Mouse (Mus musculus): ENCODE measurements around the gene Gm813. TPM values are rescaled to one million over a fixed set of nuclear protein-coding genes. Genes with fewer than 3 reads are reported as not detected.

Gene Gm813
- total and polyA plus RNA-seq, 2 experiments from 2014 or later: not detected

GRCm38 (mm10) chr16:58656526-58656925 is 39.7 kb upstream of the Gm813 start:
- no peak for ATAC-seq
- H3K27ac ChIP-seq: no peak overlapping the region
- no peak overlapping the region for H3K4me3 ChIP-seq (ENCODE audit: low read length)
- no peak overlapping the region for H3K4me2 ChIP-seq (ENCODE audit: low read depth, low read length)
- whole genome bisulfite sequencing: 86% methylated on average over 4 of the region's 4 CpGs
- no peak for TF ChIP-seq CTCF (IDR thresholded peaks at IDR 0.05; ENCODE audit: low read depth)
- no peaks in the 10 kb centered on the region for H3K4me1 ChIP-seq (ENCODE audit: insufficient read depth, low read length)
- H3K9me3 ChIP-seq (ENCODE audit: low read length): no peaks in the 10 kb centered on the region
- H3K9ac ChIP-seq (replicated peaks; ENCODE audit: low read length): no peak overlapping the region
- no peak for DNase-seq (ENCODE audit: low spot score)
- H3K36me3 ChIP-seq (ENCODE audit: insufficient read depth, low read length): no peaks in the 10 kb centered on the region
- H3K27me3 ChIP-seq (ENCODE audit: insufficient read depth, low read length): no peaks in the 10 kb centered on the region

- no peak overlapping the region for H3K27ac ChIP-seq
- TF ChIP-seq CTCF (IDR thresholded peaks at IDR 0.05; ENCODE audit: low read depth): no peak
- H3K4me1 ChIP-seq (ENCODE audit: insufficient read depth, low read length): no peaks in the 10 kb centered on the region
- H3K4me2 ChIP-seq (ENCODE audit: low read depth, low read length): no peak overlapping the region
- no peak for DNase-seq (ENCODE audit: low spot score)
- H3K4me3 ChIP-seq (ENCODE audit: low read length): no peak overlapping the region
- H3K9ac ChIP-seq (replicated peaks; ENCODE audit: low read length): no peak overlapping the region
- no peaks in the 10 kb centered on the region for H3K9me3 ChIP-seq (ENCODE audit: low read length)
- no peaks in the 10 kb centered on the region for H3K27me3 ChIP-seq (ENCODE audit: insufficient read depth, low read length)
- ATAC-seq: no peak
- H3K36me3 ChIP-seq (ENCODE audit: insufficient read depth, low read length): no peaks in the 10 kb centered on the region
Observed at GRCm38 (mm10) chr16:58655751-58656150, 39.0 kb upstream of the Gm813 start.

- 94% methylated on average over 10 of the region's 10 CpGs for WGBS
- H3K4me2 ChIP-seq (ENCODE audit: low read depth, low read length): no peak overlapping the region
Observed at GRCm38 (mm10) chr16:58649979-58650378, 33.2 kb upstream of the Gm813 start.

GRCm38 (mm10) chr16:58638689-58639175 is 22.0 kb upstream of the Gm813 start, which contains the start of gene E330017A01Rik:
E330017A01Rik (minus strand) TSS chr16:58638739.
- no peak within 1 kb of the TSS for H3K4me2 ChIP-seq (ENCODE audit: low read depth, low read length)
- TF ChIP-seq CTCF (IDR thresholded peaks at IDR 0.05; ENCODE audit: low read depth): no peak
- WGBS: 75% methylated on average over 3 of the region's 3 CpGs

More at GRCm38 (mm10) chr16:58649979-58650378, 33.2 kb upstream of the Gm813 start:
- TF ChIP-seq CTCF (IDR thresholded peaks at IDR 0.05; ENCODE audit: low read depth): no peak
- no peaks in the 10 kb centered on the region for H3K4me1 ChIP-seq (ENCODE audit: insufficient read depth, low read length)
- DNase-seq (ENCODE audit: low spot score): no peak
- no peaks in the 10 kb centered on the region for H3K36me3 ChIP-seq (ENCODE audit: insufficient read depth, low read length)
- no peaks in the 10 kb centered on the region for H3K9me3 ChIP-seq (ENCODE audit: low read length)
- no peaks in the 10 kb centered on the region for H3K27me3 ChIP-seq (ENCODE audit: insufficient read depth, low read length)
- ATAC-seq: no peak
- no peak overlapping the region for H3K9ac ChIP-seq (replicated peaks; ENCODE audit: low read length)
- no peak overlapping the region for H3K27ac ChIP-seq
- H3K4me3 ChIP-seq (ENCODE audit: low read length): no peak overlapping the region

GRCm38 (mm10) chr16:58638016-58638415 is 21.2 kb upstream of the Gm813 start:
- DNase-seq (ENCODE audit: low spot score): no peak
- H3K36me3 ChIP-seq (ENCODE audit: insufficient read depth, low read length): no peaks in the 10 kb centered on the region
- no peak overlapping the region for H3K4me3 ChIP-seq (ENCODE audit: low read length)
- no peak for ATAC-seq
- TF ChIP-seq CTCF (IDR thresholded peaks at IDR 0.05; ENCODE audit: low read depth): no peak
- 86% methylated on average over 7 of the region's 7 CpGs for WGBS
- no peaks in the 10 kb centered on the region for H3K27me3 ChIP-seq (ENCODE audit: insufficient read depth, low read length)
- H3K4me2 ChIP-seq (ENCODE audit: low read depth, low read length): no peak overlapping the region
- no peaks in the 10 kb centered on the region for H3K4me1 ChIP-seq (ENCODE audit: insufficient read depth, low read length)
- no peaks in the 10 kb centered on the region for H3K9me3 ChIP-seq (ENCODE audit: low read length)
- no peak overlapping the region for H3K9ac ChIP-seq (replicated peaks; ENCODE audit: low read length)
- H3K27ac ChIP-seq: no peak overlapping the region

More at GRCm38 (mm10) chr16:58638689-58639175, 22.0 kb upstream of the Gm813 start, which contains the start of gene E330017A01Rik:
- DNase-seq (ENCODE audit: low spot score) (no peak), ATAC-seq (no peak)
- Histone ChIP-seq H3K9ac (replicated peaks; ENCODE audit: low read length) (no peak within 1 kb of the TSS), H3K9me3 (ENCODE audit: low read length) (no peaks in the 10 kb centered on the region), H3K4me3 (ENCODE audit: low read length) (no peak within 1 kb of the TSS), H3K4me1 (ENCODE audit: insufficient read depth, low read length) (no peaks in the 10 kb centered on the region), H3K27ac (no peak within 1 kb of the TSS), H3K27me3 (ENCODE audit: insufficient read depth, low read length) (no peaks in the 10 kb centered on the region), H3K36me3 (ENCODE audit: insufficient read depth, low read length) (no peaks in the 10 kb centered on the region)

GRCm38 (mm10) chr16:58637448-58637847 is 20.7 kb upstream of the Gm813 start:
- Histone ChIP-seq H3K36me3 (ENCODE audit: insufficient read depth, low read length) (no peaks in the 10 kb centered on the region), H3K4me1 (ENCODE audit: insufficient read depth, low read length) (no peaks in the 10 kb centered on the region), H3K4me3 (ENCODE audit: low read length) (no peak overlapping the region), H3K4me2 (ENCODE audit: low read depth, low read length) (no peak overlapping the region), H3K9me3 (ENCODE audit: low read length) (no peaks in the 10 kb centered on the region), H3K27me3 (ENCODE audit: insufficient read depth, low read length) (no peaks in the 10 kb centered on the region), H3K27ac (no peak overlapping the region), H3K9ac (replicated peaks; ENCODE audit: low read length) (no peak overlapping the region)
- 79% methylated on average over 4 of the region's 4 CpGs for WGBS
- ATAC-seq (no peak), DNase-seq (ENCODE audit: low spot score) (no peak)
- no peak for TF ChIP-seq CTCF (IDR thresholded peaks at IDR 0.05; ENCODE audit: low read depth)

GRCm38 (mm10) chr16:58635866-58636265 is 19.1 kb upstream of the Gm813 start:
- no peak overlapping the region for H3K4me2 ChIP-seq (ENCODE audit: low read depth, low read length)
- H3K4me3 ChIP-seq (ENCODE audit: low read length): no peak overlapping the region
- no peak for TF ChIP-seq CTCF (IDR thresholded peaks at IDR 0.05; ENCODE audit: low read depth)
- H3K9ac ChIP-seq (replicated peaks; ENCODE audit: low read length): no peak overlapping the region
- 49% methylated on average over 2 of the region's 2 CpGs for WGBS
- H3K27me3 ChIP-seq (ENCODE audit: insufficient read depth, low read length): no peaks in the 10 kb centered on the region
- no peaks in the 10 kb centered on the region for H3K4me1 ChIP-seq (ENCODE audit: insufficient read depth, low read length)
- ATAC-seq: no peak
- H3K9me3 ChIP-seq (ENCODE audit: low read length): no peaks in the 10 kb centered on the region
- no peaks in the 10 kb centered on the region for H3K36me3 ChIP-seq (ENCODE audit: insufficient read depth, low read length)
- DNase-seq (ENCODE audit: low spot score): no peak
- no peak overlapping the region for H3K27ac ChIP-seq

All from hindbrain, postnatal 0 days (tissue).